Mouse (Mus musculus): ENCODE data around the gene Tubb4b. TPM values are rescaled to one million over a fixed set of nuclear protein-coding genes. Genes with fewer than 3 reads are reported as not detected.

Tubb4b gene
- total RNA-seq, 2 experiments from 2014 or later, result 415 to 442 TPM

DNA sequence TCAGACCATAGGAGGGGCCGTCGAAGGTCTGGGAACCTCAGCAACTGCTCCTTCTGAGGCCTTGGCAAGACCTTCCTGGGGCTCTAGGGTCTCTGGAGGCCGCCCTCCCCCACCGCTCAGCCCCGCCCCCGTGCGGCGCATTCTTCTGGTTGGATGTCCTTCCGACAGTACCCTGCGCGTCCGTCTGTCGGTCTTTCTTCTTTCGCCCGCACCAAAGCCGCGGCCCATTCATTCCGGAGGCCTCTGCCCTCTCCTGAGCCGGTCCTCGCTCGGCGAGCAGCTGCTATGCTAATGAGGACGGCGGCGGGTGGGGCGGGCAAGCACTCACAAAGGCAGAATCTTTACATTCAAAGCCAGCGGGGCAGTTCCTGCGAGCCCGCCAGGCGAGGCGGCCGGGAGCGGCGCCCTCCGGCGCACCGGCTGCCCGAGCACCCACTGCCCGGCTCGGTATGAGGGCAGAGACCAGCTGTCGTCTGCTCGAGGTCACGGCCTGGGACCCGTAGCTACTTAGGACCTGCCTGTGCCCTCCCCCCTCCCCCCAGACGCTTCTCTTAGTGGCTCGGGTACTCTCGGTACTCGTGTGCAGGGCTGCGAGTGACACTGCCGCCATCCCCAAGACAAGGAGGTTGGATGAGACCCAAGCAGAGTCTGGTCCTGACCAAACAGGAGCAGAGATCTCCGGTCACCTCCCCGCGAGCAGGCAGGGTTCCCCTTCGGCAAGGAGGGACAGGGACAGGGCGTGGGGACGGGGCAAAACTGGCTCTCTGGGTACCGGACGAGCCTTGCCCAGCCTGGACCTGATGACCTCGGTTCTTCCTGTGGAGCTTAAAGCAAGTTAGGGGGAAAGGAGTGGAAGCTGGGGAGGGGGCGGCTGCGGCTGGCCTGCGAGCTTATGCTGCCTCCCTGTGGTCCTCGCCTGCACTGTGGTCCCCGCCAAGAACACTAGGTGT is 38.6 kb downstream of the Tubb4b start:
- peak; percentile 68 for DNase-seq

DNA sequence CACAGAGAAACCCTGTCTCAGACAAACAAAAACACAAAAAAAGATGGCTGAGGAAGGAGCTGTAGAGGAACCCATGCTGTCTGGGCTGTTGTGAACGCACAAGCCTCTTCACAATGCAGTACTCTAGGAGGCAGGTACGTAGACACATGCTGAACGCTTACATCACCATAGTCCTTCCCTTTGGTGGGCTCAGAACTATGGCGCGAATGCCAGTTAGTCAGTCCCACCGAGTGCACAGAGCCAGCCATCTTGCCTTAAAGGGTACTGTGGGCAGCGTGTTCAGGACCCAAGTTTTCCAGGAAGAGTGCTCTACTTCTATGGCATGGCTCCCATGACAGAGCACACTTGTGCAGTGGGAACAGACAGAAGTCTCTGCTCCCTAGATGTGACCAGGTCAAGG is 40.0 kb downstream of the Tubb4b start:
- DNase-seq, result no peak

GRCm38 (mm10) chr2:25183336-25183735 is 41.2 kb downstream of the Tubb4b start:
- no peak for DNase-seq

GRCm38 (mm10) chr2:25182664-25183063 is 41.8 kb downstream of the Tubb4b start:
- DNase-seq, result no peak

GRCm38 (mm10) chr2:25181891-25182397 is 42.6 kb downstream of the Tubb4b start:
- no peak for DNase-seq

DNA sequence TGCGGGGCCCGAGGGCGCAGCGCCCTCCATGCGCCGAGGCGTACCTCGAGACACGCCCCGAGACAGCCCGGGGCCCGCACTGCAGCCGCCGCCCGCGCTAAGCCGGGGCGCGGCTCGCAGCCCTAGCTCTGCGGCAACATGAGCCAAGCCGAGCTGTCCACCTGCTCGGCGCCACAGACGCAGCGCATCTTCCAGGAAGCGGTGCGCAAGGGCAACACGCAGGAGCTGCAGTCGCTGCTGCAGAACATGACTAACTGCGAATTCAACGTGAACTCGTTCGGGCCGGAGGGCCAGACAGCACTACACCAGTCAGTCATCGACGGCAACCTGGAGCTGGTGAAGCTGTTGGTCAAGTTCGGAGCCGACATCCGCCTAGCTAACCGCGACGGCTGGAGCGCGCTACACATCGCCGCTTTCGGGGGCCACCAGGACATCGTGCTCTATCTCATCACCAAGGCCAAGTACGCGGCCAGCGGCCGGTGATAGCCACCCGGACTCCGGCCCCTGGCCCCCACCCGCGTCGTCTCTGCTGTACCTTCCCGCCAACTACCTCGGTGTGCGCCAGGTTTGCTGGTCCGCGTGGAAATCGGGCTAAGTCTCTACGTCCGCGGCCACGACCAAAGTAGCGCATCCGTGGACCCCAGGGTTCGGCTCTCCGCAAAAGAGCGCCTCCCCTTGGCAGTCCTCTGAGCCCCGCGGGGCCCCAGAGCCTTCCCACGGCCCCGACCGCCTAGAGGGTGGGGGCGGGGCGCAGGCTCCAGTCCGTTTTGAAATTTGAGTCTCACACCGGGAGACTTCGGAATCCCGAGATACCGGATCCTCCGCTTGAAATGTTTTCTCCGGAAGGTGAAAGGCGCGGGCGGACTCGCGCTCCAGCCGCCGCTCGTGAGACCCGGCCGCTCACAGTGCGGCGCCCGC is 43.3 kb downstream of the Tubb4b start:
- peak; percentile 68 for DNase-seq

DNA sequence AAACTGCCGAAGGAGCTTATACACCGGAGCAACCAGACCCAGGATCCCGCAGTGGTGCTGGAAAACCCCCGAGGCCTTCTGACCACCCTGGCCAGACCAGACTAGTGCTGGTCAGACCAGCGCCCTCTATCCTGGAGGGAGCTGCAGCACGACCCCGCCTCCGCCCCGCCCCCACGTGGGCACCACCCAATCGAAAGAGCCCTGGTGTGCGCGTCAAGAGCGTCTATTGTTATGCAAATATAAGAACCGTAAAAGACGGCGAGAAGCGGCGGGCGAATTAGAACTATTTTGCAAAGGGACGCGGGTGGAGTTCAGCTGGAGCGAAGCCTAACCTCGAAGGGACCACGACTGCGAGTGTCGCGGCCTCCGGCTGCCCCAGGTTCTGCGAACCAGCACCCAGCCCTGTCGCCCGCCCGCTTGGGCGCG is 44.0 kb downstream of the Tubb4b start, which contains the start of gene Nrarp:
Nrarp (plus strand) TSS at position 281 of the 426 bp plus-strand sequence.
- DNase-seq, result peak; percentile 96

- DNase-seq, result no peak
Measured at GRCm38 (mm10) chr2:25179566-25180217, 44.8 kb downstream of the Tubb4b start.

DNA sequence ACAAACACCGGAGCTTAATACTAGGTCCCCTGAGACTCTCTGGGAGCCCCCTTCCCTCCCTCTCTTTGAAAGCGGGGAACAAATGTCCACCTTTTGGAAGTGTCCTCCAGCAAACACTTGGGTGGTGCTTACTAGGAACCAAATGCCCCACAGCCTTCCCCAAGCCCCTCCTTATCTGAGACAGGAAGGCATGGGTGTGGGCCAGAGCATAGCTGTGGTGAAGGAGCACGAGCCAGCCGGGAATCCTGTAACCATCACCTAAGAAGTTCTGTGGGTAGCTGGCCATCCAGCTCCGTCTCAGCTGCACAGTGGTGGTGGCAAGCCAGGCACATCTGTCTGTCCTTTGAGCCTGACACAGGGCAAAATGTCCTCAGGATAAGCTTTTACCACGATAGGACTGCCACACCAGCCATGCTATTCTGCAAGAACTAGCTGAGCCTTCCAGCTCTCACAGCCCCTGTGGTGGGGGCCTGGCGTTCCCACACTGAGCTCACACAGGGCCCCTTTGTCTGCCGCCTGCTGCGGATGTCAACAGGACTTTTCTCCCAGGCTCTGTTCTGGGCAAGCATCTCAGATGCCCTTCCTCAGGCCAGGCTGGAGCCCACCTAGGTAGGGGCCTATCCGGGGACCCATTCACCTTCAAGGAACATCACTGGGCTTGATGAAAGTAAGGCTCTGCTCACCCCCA is 46.1 kb downstream of the Tubb4b start:
- no peak for DNase-seq

DNA sequence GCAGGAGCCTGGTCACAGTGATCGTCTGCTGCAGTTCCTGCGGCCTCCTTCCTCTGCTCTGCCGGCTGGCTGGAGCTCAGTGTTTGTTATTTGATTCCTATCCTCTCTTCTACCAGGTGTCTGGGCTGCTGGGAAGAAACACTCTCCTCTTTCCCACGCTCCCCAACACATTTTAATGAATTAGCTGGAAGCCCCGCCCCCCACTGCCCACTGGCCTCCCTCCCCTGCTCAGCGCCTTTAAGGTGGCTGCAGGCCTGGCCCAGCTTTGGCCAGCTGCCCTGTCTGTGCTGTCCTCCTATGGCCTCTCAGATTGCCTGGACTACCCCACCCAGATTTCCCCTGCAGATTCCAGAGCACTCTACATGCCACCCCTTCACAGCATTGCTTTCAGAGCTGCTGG is 46.8 kb downstream of the Tubb4b start:
- peak; percentile 70 for DNase-seq

DNA sequence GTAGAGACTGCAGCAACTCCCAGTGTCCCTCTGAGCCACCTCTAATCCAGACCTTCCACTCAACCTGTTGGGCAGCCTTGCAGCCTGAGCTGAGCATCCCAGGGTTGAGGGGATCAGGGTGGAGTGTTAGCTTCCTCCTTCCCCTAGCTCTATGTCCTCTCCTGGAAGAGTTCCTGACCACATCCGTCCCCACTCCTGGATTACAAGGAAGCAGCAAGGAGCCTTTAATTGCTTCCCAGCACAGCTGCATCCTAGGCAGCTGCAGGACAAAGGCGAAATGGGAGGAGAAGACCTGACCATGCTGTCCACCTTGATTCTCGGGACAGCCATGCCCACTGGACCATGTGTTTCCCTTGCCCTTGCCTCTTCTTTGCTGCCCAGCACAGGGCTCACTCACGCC is 47.4 kb downstream of the Tubb4b start:
- DNase-seq, result no peak

DNA sequence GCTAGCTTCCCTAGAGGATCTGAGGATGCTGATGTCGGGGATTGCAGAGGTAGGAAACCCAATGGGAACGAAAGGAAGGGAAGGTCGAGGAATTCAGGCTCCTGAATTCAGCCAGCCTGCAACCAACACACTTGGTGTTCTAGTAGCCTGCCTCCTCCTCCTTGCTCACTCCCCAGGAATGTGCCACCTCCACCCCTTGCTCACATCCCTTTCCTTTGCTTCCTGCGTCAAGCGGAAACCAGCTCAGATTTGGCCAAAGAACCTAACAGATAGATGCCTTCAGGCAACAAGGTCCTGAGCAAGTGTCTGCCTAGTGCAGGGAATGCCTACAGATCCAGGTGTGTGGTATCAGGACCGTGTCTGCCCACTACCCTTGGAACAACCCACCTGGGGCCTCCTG is 47.9 kb downstream of the Tubb4b start:
- DNase-seq, result no peak

DNA sequence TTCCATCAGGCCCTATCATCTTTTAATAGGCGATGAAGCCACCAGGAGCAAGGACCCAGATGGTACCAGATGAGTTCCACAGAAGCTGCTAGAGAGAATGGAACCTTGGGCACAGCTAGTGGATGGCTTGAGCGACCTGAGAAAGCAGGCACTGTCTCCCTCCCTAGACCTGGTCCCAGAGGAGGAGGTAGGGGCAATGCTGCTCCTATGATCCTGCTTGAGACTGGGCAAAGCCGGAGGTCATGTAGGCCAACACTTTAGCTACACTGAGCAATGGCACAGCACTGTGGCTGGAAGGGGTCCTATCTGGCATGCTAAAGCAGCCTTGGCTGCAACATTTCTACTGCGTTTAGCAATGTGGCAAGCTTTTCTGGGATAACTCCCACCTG is 48.8 kb downstream of the Tubb4b start:
- no peak for DNase-seq

- DNase-seq, result no peak
Measured at GRCm38 (mm10) chr2:25174866-25175689, 49.4 kb downstream of the Tubb4b start.

GRCm38 (mm10) chr2:25173821-25174220 is 50.7 kb downstream of the Tubb4b start:
- DNase-seq, result no peak

- DNase-seq, result no peak
Measured at GRCm38 (mm10) chr2:25172629-25173028, 51.9 kb downstream of the Tubb4b start.
